Mouse (Mus musculus) limb, embryonic 12.5 days (tissue): Measurements from ENCODE around the gene Ldha. TPM values are rescaled to one million over a fixed set of nuclear protein-coding genes. Genes with fewer than 3 reads are reported as not detected.
"Not testable (repeated sequence)": the region's sequence is repeated elsewhere in the genome, so short reads cannot be mapped to it uniquely, and the experiment has no call there.

Experiments used
- ATAC-seq: fragments of 200-750 bp; cut with Nextera tagmentation; 2 replicates; pipeline ENCODE4 v1.8.0; 2017; ENCODE audit warnings: low read depth, moderate TSS enrichment; ENCODE audit not compliant: insufficient number of reproducible peaks, insufficient read depth, low FRiP score, low TSS enrichment
- H3K27ac ChIP-seq: fragments of 300-500 bp; sonication (generic); 2 replicates; pipeline ENCODE4 v1.5.1; 2016; ENCODE audit warnings: mild to moderate bottlenecking, moderate library complexity
- H3K27me3 ChIP-seq: fragments of 300-500 bp; sonication (generic); 2 replicates; pipeline ENCODE4 v1.6.1; 2016; ENCODE audit warnings: mild to moderate bottlenecking, moderate library complexity
- H3K36me3 ChIP-seq: fragments of 300-500 bp; sonication (generic); 2 replicates; pipeline ENCODE4 v1.6.1; 2016; ENCODE audit warnings: mild to moderate bottlenecking, moderate library complexity
- H3K4me1 ChIP-seq: fragments of 300-500 bp; sonication (generic); replicated peaks from 2 replicates; pipeline ENCODE4 v1.6.1; 2016
- H3K4me2 ChIP-seq: fragments of 300-500 bp; sonication (generic); 2 replicates; pipeline ENCODE4 v1.6.1; 2016; ENCODE audit warnings: mild to moderate bottlenecking, moderate library complexity
- H3K4me3 ChIP-seq: fragments of 300-500 bp; sonication (generic); replicated peaks from 2 replicates; pipeline ENCODE4 v1.5.1; 2016; ENCODE audit warnings: mild to moderate bottlenecking
- H3K9ac ChIP-seq: fragments of 300-500 bp; sonication (generic); replicated peaks from 2 replicates; pipeline ENCODE4 v1.6.1; 2016; ENCODE audit warnings: mild to moderate bottlenecking, moderate library complexity
- H3K9me3 ChIP-seq: fragments of 300-500 bp; sonication (generic); 2 replicates; pipeline ENCODE4 v1.6.1; 2016; ENCODE audit warnings: mild to moderate bottlenecking, moderate library complexity
- WGBS: fragments of 180-500 bp; shearing (Covaris S2); methylation state at CpG from one replicate; pipeline ENCODE4 v1.1.7; 2016; 5-methylcytosine and 5-hydroxymethylcytosine counted together
- polyA plus RNA-seq: library from polyadenylated mRNA; unstranded; fragments of >200 nt; fragmentation: Nextera tagmentation; extraction: Ambion mirVana; gene quantifications from 2 replicates; pipeline ENCODE4 v1.2.1, GENCODE M21; 2016

Ldha gene
- polyA plus RNA-seq, 1 experiment from 2014 or later = 1,625 TPM

DNA sequence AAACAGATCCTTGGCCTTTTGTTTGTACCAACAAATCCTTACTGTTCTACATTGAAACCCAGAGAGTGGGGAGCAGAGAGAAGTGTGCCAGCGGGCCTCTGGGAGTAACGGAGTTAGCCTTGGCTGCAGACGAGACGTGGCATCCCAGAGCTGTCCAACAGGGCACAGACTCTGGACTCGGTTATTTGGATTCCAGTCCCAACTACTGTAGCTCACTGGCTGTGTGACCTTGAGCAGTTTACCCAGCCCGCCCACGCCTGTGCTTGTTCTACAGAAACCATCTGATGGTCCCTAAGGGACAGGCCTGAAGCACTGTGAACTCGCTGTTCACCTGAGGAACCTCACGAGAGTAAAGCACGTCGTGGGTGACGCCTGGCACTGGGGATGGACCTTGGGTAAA lies 11.4 kb upstream of the Ldha start:
- Histone ChIP-seq H3K9ac (no peak overlapping the region), H3K4me1 (no peaks in the 10 kb centered on the region), H3K9me3 (no peaks in the 10 kb centered on the region), H3K4me3 (no peak overlapping the region), H3K27me3 (no peaks in the 10 kb centered on the region), H3K27ac (no peak overlapping the region), H3K36me3 (no peaks in the 10 kb centered on the region), H3K4me2 (no peak overlapping the region)
- 89% methylated on average over 12 of the region's 12 CpGs for WGBS
- ATAC-seq = no peak

DNA sequence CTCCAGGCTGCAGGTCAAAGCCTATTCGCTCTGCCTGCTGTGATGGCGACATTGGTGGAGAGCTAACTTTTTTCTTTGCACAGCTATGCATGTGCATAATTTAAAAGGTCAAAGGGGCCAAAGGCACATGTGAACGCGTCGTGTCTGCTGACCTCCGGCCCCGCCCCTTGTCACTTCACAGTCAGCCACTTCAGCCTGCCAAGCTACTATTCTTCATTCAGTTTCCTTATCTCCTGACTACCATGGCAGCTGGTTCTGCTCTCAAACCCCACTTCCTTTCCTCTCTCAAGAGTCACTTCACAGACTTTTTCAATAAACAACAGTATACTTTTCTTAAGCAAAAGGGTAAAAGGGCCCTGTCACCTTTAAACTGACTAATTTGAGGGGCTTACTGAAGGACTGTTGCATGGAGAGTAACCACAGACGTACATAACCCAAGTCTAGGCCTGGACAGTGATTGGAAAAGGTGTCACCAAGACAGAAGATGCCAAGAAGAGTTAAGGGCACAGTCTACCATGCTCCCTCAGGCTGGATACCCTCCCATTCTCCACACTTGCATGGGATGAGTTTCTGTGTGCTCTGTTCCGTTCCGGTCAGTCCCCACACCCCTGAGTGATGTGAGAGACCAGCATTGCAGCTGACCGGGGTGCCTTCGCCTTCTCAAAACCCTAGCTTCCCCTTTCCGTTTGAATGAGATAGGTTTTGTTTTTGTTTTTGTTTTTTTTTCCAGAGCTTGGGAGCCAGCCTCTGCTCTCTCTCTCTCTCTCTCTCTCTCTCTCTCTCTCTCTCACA lies 10.3 kb upstream of the Ldha start:
- no peak overlapping the region for H3K4me2 ChIP-seq
- ATAC-seq = no peak
- no peaks in the 10 kb centered on the region for H3K9me3 ChIP-seq
- no peak overlapping the region for H3K9ac ChIP-seq
- H3K4me3 ChIP-seq = no peak overlapping the region
- H3K27me3 ChIP-seq = no peaks in the 10 kb centered on the region
- no peak overlapping the region for H3K27ac ChIP-seq
- WGBS = 59% methylated on average over 13 of the region's 13 CpGs
- no peaks in the 10 kb centered on the region for H3K36me3 ChIP-seq
- no peaks in the 10 kb centered on the region for H3K4me1 ChIP-seq

DNA sequence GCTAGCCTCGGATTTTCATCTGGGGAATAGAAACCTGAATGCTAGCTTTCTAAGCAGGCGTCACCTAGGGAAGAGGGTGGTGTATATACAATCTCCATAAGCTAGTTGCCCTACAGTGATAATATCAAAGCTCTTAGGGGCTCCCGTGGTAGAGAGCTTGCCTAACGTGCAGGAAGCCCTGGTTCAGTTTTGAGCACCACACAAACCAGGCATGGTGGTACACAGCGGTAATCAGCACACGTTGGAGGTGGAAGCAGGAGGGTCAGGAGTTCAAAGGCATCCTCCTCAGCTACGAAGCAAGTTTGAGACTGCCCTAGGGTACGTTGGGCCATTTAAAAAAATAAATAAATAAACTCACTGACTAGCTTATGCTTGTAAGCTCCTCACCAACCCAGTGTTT lies 9.6 kb upstream of the Ldha start:
- Histone ChIP-seq H3K27me3 (no peaks in the 10 kb centered on the region), H3K36me3 (no peaks in the 10 kb centered on the region), H3K27ac (no peak overlapping the region), H3K4me1 (no peaks in the 10 kb centered on the region), H3K9me3 (no peaks in the 10 kb centered on the region), H3K4me2 (no peak overlapping the region), H3K4me3 (no peak overlapping the region), H3K9ac (no peak overlapping the region)
- no peak for ATAC-seq
- 81% methylated on average over 8 of the region's 8 CpGs for WGBS

DNA sequence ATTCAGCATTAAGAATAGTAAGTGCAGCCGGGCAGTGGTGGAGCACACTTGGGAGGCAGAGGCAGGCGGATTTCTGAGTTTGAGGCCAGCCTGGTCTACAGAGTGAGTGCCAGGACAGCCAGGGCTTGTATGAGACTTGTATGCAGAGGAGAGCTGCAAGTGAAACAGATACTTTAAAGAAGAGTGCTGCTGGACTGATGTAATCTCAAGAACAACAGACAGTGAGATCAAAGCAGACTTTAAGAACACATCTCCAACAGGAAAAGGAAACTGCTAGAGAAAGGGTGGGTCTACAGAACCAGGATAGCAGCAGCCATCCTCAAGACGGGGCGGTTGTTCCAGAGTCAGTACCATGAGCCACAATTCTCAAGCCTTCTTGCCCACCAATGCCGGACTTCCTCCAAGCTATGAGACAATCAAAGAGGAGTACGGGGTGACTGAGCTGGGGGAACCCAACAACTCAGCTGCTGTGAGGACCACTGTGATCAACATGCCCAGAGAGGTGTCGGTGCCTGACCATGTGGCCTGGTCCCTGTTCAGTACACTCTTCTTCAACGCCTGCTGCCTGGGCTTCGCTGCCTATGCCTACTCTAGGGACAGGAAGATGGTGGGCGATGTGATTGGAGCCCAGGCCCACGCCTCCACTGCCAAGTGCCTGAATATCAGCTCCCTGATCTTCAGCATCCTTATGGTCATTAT lies 9.0 kb upstream of the Ldha start:
- not testable (repeated sequence) for H3K4me3 ChIP-seq, H3K27ac ChIP-seq, H3K4me1 ChIP-seq, H3K4me2 ChIP-seq, H3K36me3 ChIP-seq, ATAC-seq, H3K27me3 ChIP-seq, H3K9ac ChIP-seq, H3K9me3 ChIP-seq
- 94% methylated on average over 11 of the region's 11 CpGs for WGBS

DNA sequence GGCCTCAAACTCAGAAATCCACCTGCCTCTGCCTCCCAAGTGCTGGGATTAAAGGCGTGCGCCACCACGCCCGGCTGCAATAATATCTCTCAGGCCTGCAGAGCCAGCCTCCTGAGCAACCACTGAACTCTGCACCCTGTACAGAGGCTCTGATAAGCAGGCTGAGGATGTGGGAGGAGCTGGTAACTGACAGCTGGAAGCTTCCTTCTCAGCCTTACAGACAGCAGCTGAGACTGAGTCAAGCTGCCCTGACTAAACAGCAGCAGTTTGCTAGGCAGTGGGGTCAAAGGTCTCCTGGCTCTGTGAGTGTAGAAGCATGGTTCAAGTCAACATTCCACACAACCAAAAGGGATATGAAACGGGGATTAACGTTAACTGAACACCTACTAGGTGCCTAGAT lies 8.0 kb upstream of the Ldha start:
- Histone ChIP-seq H3K27me3 (no peaks in the 10 kb centered on the region), H3K9me3 (no peaks in the 10 kb centered on the region), H3K9ac (no peak overlapping the region), H3K4me1 (peaks cover 6% of the 10 kb centered on the region), H3K4me2 (no peak overlapping the region), H3K27ac (no peak overlapping the region), H3K36me3 (no peaks in the 10 kb centered on the region), H3K4me3 (no peak overlapping the region)
- 77% methylated on average over 6 of the region's 6 CpGs for WGBS
- no peak for ATAC-seq

DNA sequence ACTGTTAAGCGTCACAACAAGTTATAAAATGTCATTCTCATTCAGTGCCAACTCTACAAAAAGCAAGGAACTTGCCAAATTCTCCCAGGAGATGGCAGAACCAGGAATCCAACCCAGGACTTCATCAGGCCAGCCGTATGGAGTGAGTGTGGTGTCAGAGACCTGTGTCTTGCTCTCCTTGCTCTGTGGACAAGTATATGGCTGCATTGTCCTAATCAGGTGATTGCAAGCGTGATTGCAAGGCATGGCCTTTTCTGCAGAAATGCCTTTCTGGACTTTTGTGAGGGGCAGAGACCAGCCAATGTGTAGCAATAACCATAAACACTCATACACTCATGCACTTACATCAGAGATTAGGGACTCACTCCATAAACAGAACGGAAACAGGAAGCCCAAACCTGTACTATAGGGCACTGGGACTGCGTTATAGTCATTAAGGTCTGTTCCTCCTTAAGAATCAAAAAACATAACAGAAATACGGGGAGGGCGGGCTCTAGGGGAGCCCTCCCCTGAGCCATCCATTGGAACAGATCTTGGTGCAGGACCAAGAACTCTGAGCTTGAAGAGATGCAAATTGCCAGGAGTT lies 7.5 kb upstream of the Ldha start:
- WGBS = 81% methylated on average over 7 of the region's 7 CpGs
- H3K27me3 ChIP-seq = no peaks in the 10 kb centered on the region
- no peak for ATAC-seq

DNA sequence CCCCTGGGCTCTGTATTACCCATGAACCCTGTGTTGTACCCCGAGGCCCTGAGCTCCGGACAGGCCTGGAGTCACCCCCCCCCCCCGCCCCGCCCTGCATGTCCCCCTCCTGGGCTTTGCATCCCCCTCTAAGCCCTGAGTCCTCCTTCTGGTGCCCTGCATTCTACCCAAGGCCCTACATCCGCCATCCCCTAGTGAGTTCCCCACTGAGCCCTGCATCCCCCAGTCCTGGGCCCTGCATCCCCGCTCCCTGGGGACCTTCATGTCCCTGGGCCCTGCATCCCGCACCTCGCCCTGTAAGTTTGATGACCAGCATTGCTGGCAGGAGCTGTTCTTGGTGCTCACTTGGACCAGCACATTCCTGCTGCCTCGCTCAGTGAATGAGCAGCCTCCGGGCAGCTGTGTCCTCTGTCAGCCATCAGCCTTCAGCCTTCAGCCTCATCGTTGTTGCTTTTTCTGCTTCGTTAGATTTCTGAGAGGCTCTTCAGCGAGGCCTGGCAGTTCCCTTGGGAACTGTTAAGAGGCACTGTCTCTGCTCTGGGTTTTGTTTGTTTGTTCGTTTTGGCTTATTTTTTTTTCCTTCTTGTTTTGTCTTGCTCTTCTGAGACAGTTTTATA lies 6.2 kb upstream of the Ldha start:
- Histone ChIP-seq H3K36me3 (no peaks in the 10 kb centered on the region), H3K4me2 (no peak overlapping the region), H3K27me3 (no peaks in the 10 kb centered on the region), H3K9ac (no peak overlapping the region), H3K4me1 (peaks cover 20% of the 10 kb centered on the region), H3K27ac (no peak overlapping the region), H3K9me3 (no peaks in the 10 kb centered on the region), H3K4me3 (no peak overlapping the region)
- 34% methylated on average over 14 of the region's 14 CpGs for WGBS
- no peak for ATAC-seq

More for the DNA sequence above, 7.5 kb upstream of the Ldha start:
- no peak overlapping the region for H3K4me3 ChIP-seq
- no peaks in the 10 kb centered on the region for H3K36me3 ChIP-seq
- no peak overlapping the region for H3K9ac ChIP-seq
- H3K9me3 ChIP-seq = no peaks in the 10 kb centered on the region
- H3K4me2 ChIP-seq = no peak overlapping the region
- no peak overlapping the region for H3K27ac ChIP-seq
- H3K4me1 ChIP-seq = peaks cover 11% of the 10 kb centered on the region

DNA sequence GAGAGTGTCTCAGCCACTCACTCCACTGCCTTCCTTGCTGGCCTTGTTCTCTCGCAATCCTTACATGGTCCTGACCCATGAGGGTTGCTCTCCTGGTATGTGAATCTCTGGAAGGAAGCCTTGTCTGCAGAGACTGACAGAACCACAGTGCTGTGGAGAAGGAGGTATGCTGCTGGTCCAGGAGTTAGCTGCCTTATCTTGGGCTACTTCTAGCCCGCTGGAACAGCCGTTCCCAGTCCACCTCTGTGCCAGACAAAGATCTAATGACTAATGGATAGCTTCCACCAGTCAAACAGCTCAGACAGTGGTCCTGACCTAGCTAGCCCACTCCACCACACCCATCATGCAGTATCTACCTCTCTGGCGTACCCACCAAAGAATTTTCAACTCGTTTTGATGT lies 4.9 kb upstream of the Ldha start:
- Histone ChIP-seq H3K9me3 (no peaks in the 10 kb centered on the region), H3K9ac (no peak overlapping the region), H3K36me3 (no peaks in the 10 kb centered on the region), H3K4me1 (peaks cover 20% of the 10 kb centered on the region), H3K27me3 (peaks cover 7% of the 10 kb centered on the region), H3K4me2 (no peak overlapping the region), H3K27ac (no peak overlapping the region), H3K4me3 (no peak overlapping the region)
- ATAC-seq = no peak
- WGBS = 76% methylated on average over 5 of the region's 5 CpGs

DNA sequence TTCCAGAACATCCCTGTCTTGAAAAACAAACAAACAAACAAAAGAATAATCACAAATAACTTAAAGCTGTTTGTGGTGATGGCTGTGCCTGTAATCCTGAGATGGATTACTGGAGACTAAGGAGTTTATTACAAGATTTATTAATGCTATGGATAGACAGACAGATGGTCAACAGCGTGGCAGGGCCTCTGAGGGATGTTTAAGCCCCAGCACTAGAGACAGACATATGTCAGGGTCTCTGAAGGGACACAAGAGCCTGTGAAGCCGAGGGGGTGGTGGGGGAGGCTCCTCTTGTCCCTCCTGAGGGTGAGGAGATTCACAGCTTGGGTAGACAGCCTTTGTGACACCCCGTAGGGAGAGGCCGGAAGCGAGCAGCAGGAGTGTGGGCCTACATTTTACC lies 4.2 kb upstream of the Ldha start:
- Histone ChIP-seq H3K9me3 (no peaks in the 10 kb centered on the region), H3K36me3 (no peaks in the 10 kb centered on the region), H3K27ac (no peak overlapping the region), H3K4me3 (no peak overlapping the region), H3K4me1 (peaks cover 20% of the 10 kb centered on the region), H3K4me2 (no peak overlapping the region), H3K9ac (no peak overlapping the region), H3K27me3 (peaks cover 13% of the 10 kb centered on the region)
- ATAC-seq = no peak
- WGBS = 50% methylated on average over 5 of the region's 5 CpGs

DNA sequence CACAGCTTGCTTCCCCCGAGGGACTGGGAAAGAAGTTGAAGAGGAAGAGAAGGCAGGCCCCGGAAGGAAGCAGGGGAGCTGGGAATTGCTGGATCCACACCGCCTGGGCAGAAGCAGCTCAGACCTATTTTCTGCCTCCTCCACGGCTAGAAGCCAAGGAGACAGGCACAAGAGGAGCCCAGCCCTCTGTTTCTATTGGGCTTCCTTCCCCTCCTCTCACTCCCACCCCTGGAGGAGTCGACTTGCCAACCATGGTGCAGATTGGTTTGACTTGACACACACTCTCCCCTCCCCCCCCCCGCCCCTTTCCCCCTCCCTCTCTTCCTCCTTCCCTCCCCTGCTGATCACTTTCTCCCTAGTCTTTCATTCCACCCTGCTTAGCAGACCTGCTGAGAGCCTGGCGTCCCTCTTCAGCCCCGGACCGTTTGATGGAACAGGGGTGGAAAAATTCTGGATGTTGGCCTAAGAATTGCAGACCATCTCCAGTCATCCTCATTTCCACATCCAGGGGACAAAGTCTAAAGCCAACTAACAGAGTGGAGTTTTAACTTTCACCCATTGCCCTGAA lies 3.1 kb upstream of the Ldha start:
- H3K4me1 ChIP-seq = peaks cover 20% of the 10 kb centered on the region
- no peaks in the 10 kb centered on the region for H3K9me3 ChIP-seq
- H3K27ac ChIP-seq = peak overlapping the region; percentile 26; the same call in 1 of the 2 replicates
- H3K4me2 ChIP-seq = peak overlapping the region; percentile 18
- no peak overlapping the region for H3K9ac ChIP-seq
- no peak overlapping the region for H3K4me3 ChIP-seq
- no peak for ATAC-seq
- WGBS = 3% methylated on average over 8 of the region's 9 CpGs
- no peaks in the 10 kb centered on the region for H3K36me3 ChIP-seq
- peaks cover 24% of the 10 kb centered on the region for H3K27me3 ChIP-seq

DNA sequence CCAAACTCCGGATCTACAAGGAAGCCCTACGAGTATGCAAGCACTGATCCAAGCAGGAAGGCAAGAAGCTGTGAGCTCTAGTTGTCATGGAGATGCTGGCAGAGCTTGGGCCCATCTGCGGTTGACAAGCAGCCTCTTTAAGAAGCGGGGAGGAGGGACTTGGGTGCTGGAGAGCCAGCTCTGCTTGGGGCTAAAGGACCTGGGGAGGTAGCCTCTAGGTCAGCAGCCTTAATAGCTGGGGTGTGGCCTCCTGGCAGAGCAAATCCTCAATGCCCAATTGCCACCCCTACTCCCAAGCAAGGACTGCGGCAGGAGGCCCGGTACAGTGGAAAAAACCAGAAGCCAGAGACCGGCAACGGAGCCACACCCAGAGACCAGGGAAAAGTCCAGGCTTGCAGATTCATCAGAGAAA lies 2.4 kb upstream of the Ldha start:
- Histone ChIP-seq H3K9me3 (no peaks in the 10 kb centered on the region), H3K4me1 (peaks cover 20% of the 10 kb centered on the region), H3K27me3 (peaks cover 24% of the 10 kb centered on the region), H3K4me3 (no peak overlapping the region), H3K4me2 (peak overlapping the region; percentile 11), H3K27ac (peak overlapping the region; percentile 26; the same call in 1 of the 2 replicates), H3K9ac (no peak overlapping the region), H3K36me3 (no peaks in the 10 kb centered on the region)
- WGBS = 6% methylated on average over 8 of the region's 8 CpGs
- no peak; the same call in 1 of the 2 replicates for ATAC-seq
